Mouse (Mus musculus): ENCODE data around the gene Egfr. TPM values are rescaled to one million over a fixed set of nuclear protein-coding genes. Genes with fewer than 3 reads are reported as not detected.
A peak's percentile ranks its signal among the peaks of the same experiment; 100 is the strongest.

The Egfr gene
- polyA plus RNA-seq, 1 experiment: 1.7 TPM

- TF ChIP-seq CTCF (IDR thresholded peaks at IDR 0.05; ENCODE audit: control insufficient read depth, insufficient read depth, insufficient replicate concordance, low read depth, low read length) (no peak), POLR2A (IDR thresholded peaks at IDR 0.05; ENCODE audit: control insufficient read depth, low read depth, low read length) (no peak)
- Histone ChIP-seq H3K27ac (ENCODE audit: control insufficient read depth, insufficient read depth, low read depth, low read length) (no peak overlapping the region), H3K4me3 (ENCODE audit: control insufficient read depth, low read depth, low read length) (no peak overlapping the region), H3K36me3 (ENCODE audit: control insufficient read depth, insufficient read depth, low read length) (no peaks in the 10 kb centered on the region), H3K27me3 (ENCODE audit: control insufficient read depth, insufficient read depth, low read length) (no peaks in the 10 kb centered on the region), H3K4me1 (ENCODE audit: control insufficient read depth, insufficient read depth, low read length) (no peaks in the 10 kb centered on the region)
These were observed 165.5 kb downstream of the Egfr start for GRCm38 (mm10) chr11:16917512-16917911.

GRCm38 (mm10) chr11:16932159-16932558, 180.2 kb downstream of the Egfr start:
- no peak overlapping the region for H3K4me3 ChIP-seq (ENCODE audit: control insufficient read depth, low read depth, low read length)
- no peaks in the 10 kb centered on the region for H3K27me3 ChIP-seq (ENCODE audit: control insufficient read depth, insufficient read depth, low read length)
- no peak overlapping the region for H3K27ac ChIP-seq (ENCODE audit: control insufficient read depth, insufficient read depth, low read depth, low read length)
- TF ChIP-seq CTCF (IDR thresholded peaks at IDR 0.05; ENCODE audit: control insufficient read depth, insufficient read depth, insufficient replicate concordance, low read depth, low read length) (no peak), POLR2A (IDR thresholded peaks at IDR 0.05; ENCODE audit: control insufficient read depth, low read depth, low read length) (no peak)
- H3K36me3 ChIP-seq (ENCODE audit: control insufficient read depth, insufficient read depth, low read length): no peaks in the 10 kb centered on the region
- no peaks in the 10 kb centered on the region for H3K4me1 ChIP-seq (ENCODE audit: control insufficient read depth, insufficient read depth, low read length)

GRCm38 (mm10) chr11:16935577-16936236, 183.7 kb downstream of the Egfr start:
- Histone ChIP-seq H3K4me1 (ENCODE audit: control insufficient read depth, insufficient read depth, low read length) (no peaks in the 10 kb centered on the region), H3K36me3 (ENCODE audit: control insufficient read depth, insufficient read depth, low read length) (no peaks in the 10 kb centered on the region), H3K27ac (ENCODE audit: control insufficient read depth, insufficient read depth, low read depth, low read length) (0 out of 2 replicates have a peak overlapping the region, but pooled peaks have one; percentile 1), H3K4me3 (ENCODE audit: control insufficient read depth, low read depth, low read length) (no peak overlapping the region), H3K27me3 (ENCODE audit: control insufficient read depth, insufficient read depth, low read length) (no peaks in the 10 kb centered on the region)
- TF ChIP-seq CTCF (IDR thresholded peaks at IDR 0.05; ENCODE audit: control insufficient read depth, insufficient read depth, insufficient replicate concordance, low read depth, low read length) (no peak), POLR2A (IDR thresholded peaks at IDR 0.05; ENCODE audit: control insufficient read depth, low read depth, low read length) (no peak)

GRCm38 (mm10) chr11:16941103-16941793, 189.2 kb downstream of the Egfr start:
- TF ChIP-seq POLR2A (IDR thresholded peaks at IDR 0.05; ENCODE audit: control insufficient read depth, low read depth, low read length) (no peak), CTCF (IDR thresholded peaks at IDR 0.05; ENCODE audit: control insufficient read depth, insufficient read depth, insufficient replicate concordance, low read depth, low read length) (no peak)
- no peak overlapping the region for H3K27ac ChIP-seq (ENCODE audit: control insufficient read depth, insufficient read depth, low read depth, low read length)
- no peaks in the 10 kb centered on the region for H3K4me1 ChIP-seq (ENCODE audit: control insufficient read depth, insufficient read depth, low read length)
- no peak overlapping the region for H3K4me3 ChIP-seq (ENCODE audit: control insufficient read depth, low read depth, low read length)
- no peaks in the 10 kb centered on the region for H3K27me3 ChIP-seq (ENCODE audit: control insufficient read depth, insufficient read depth, low read length)
- no peaks in the 10 kb centered on the region for H3K36me3 ChIP-seq (ENCODE audit: control insufficient read depth, insufficient read depth, low read length)

GRCm38 (mm10) chr11:16941973-16942452, 190.0 kb downstream of the Egfr start:
- Histone ChIP-seq H3K4me3 (ENCODE audit: control insufficient read depth, low read depth, low read length) (no peak overlapping the region), H3K27me3 (ENCODE audit: control insufficient read depth, insufficient read depth, low read length) (no peaks in the 10 kb centered on the region), H3K4me1 (ENCODE audit: control insufficient read depth, insufficient read depth, low read length) (no peaks in the 10 kb centered on the region), H3K27ac (ENCODE audit: control insufficient read depth, insufficient read depth, low read depth, low read length) (no peak overlapping the region), H3K36me3 (ENCODE audit: control insufficient read depth, insufficient read depth, low read length) (no peaks in the 10 kb centered on the region)
- no peak for TF ChIP-seq CTCF (IDR thresholded peaks at IDR 0.05; ENCODE audit: control insufficient read depth, insufficient read depth, insufficient replicate concordance, low read depth, low read length)
- TF ChIP-seq POLR2A (IDR thresholded peaks at IDR 0.05; ENCODE audit: control insufficient read depth, low read depth, low read length): no peak

GRCm38 (mm10) chr11:16943016-16943415, 191.0 kb downstream of the Egfr start:
- no peak overlapping the region for H3K4me3 ChIP-seq (ENCODE audit: control insufficient read depth, low read depth, low read length)
- no peaks in the 10 kb centered on the region for H3K36me3 ChIP-seq (ENCODE audit: control insufficient read depth, insufficient read depth, low read length)
- TF ChIP-seq POLR2A (IDR thresholded peaks at IDR 0.05; ENCODE audit: control insufficient read depth, low read depth, low read length): no peak
- no peak for TF ChIP-seq CTCF (IDR thresholded peaks at IDR 0.05; ENCODE audit: control insufficient read depth, insufficient read depth, insufficient replicate concordance, low read depth, low read length)
- H3K27ac ChIP-seq (ENCODE audit: control insufficient read depth, insufficient read depth, low read depth, low read length): no peak overlapping the region
- no peaks in the 10 kb centered on the region for H3K4me1 ChIP-seq (ENCODE audit: control insufficient read depth, insufficient read depth, low read length)
- no peaks in the 10 kb centered on the region for H3K27me3 ChIP-seq (ENCODE audit: control insufficient read depth, insufficient read depth, low read length)

GRCm38 (mm10) chr11:16948756-16949155, 196.8 kb downstream of the Egfr start:
- no peak overlapping the region for H3K4me3 ChIP-seq (ENCODE audit: control insufficient read depth, low read depth, low read length)
- H3K4me1 ChIP-seq (ENCODE audit: control insufficient read depth, insufficient read depth, low read length): peaks cover 5% of the 10 kb centered on the region; the same call in 1 of the 2 replicates
- TF ChIP-seq POLR2A (IDR thresholded peaks at IDR 0.05; ENCODE audit: control insufficient read depth, low read depth, low read length): no peak
- no peak for TF ChIP-seq CTCF (IDR thresholded peaks at IDR 0.05; ENCODE audit: control insufficient read depth, insufficient read depth, insufficient replicate concordance, low read depth, low read length)
- no peaks in the 10 kb centered on the region for H3K36me3 ChIP-seq (ENCODE audit: control insufficient read depth, insufficient read depth, low read length)
- no peaks in the 10 kb centered on the region for H3K27me3 ChIP-seq (ENCODE audit: control insufficient read depth, insufficient read depth, low read length)
- no peak overlapping the region for H3K27ac ChIP-seq (ENCODE audit: control insufficient read depth, insufficient read depth, low read depth, low read length)

All from testis, adult 2 months (tissue).